Mouse (Mus musculus): ENCODE results near the gene Pi4ka. TPM values are rescaled to one million over a fixed set of nuclear protein-coding genes. Genes with fewer than 3 reads are reported as not detected.
A peak's percentile ranks its signal among the peaks of the same experiment; 100 is the strongest.

Pi4ka gene
- polyA plus RNA-seq, 1 experiment from 2014 or later, result 56.1 TPM

- H3K27me3 ChIP-seq, result no peaks in the 10 kb centered on the region
- ATAC-seq (ENCODE audit: low read depth), result no peak
- WGBS, result 91% methylated on average over 2 of the region's 2 CpGs
Measured at GRCm38 (mm10) chr16:17291016-17291415, 115.1 kb downstream of the Pi4ka start.

GRCm38 (mm10) chr16:17287103-17287502 lies 119.0 kb downstream of the Pi4ka start:
- Histone ChIP-seq H3K27ac (replicated peaks) (no peak overlapping the region), H3K4me2 (no peak overlapping the region), H3K4me1 (replicated peaks) (no peaks in the 10 kb centered on the region), H3K4me3 (no peak overlapping the region), H3K9me3 (no peaks in the 10 kb centered on the region), H3K9ac (no peak overlapping the region), H3K36me3 (peaks cover 92% of the 10 kb centered on the region), H3K27me3 (no peaks in the 10 kb centered on the region)
- no peak for ATAC-seq (ENCODE audit: low read depth)
- 85% methylated on average over 2 of the region's 2 CpGs for WGBS

More at GRCm38 (mm10) chr16:17291016-17291415, 115.1 kb downstream of the Pi4ka start:
- Histone ChIP-seq H3K4me1 (replicated peaks) (no peaks in the 10 kb centered on the region), H3K9me3 (no peaks in the 10 kb centered on the region), H3K27ac (replicated peaks) (no peak overlapping the region), H3K36me3 (peaks cover 85% of the 10 kb centered on the region), H3K9ac (no peak overlapping the region), H3K4me3 (no peak overlapping the region), H3K4me2 (no peak overlapping the region)

DNA sequence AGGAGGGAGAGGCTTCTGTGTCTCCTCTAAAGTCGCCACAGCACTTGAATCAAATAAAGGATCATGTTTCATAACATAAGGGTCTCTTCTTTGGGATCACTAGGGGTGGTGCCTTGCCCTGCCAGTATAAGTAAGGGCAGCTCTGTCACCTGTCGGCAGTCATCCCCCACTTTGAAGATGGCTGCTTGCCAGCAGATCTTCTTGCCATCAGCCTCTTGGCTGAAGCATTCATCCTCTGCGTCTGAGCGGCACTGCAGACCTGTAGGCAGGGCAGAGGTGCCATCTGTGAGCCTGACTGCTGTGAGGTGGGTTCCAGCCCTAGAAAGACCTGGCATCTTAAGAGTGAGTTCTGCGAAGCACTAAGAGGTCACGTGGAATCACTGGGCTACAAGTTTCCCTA lies 123.0 kb downstream of the Pi4ka start:
- no peak overlapping the region for H3K4me3 ChIP-seq
- no peak overlapping the region for H3K4me2 ChIP-seq
- ATAC-seq (ENCODE audit: low read depth), result no peak
- peaks cover 96% of the 10 kb centered on the region for H3K36me3 ChIP-seq
- H3K27ac ChIP-seq (replicated peaks), result no peak overlapping the region
- WGBS, result 90% methylated on average over 6 of the region's 6 CpGs
- H3K27me3 ChIP-seq, result peaks cover 24% of the 10 kb centered on the region
- peaks cover 2% of the 10 kb centered on the region for H3K4me1 ChIP-seq (replicated peaks)
- no peak overlapping the region for H3K9ac ChIP-seq
- no peaks in the 10 kb centered on the region for H3K9me3 ChIP-seq

- no peak for ATAC-seq (ENCODE audit: low read depth)
- H3K27me3 ChIP-seq, result peaks cover 40% of the 10 kb centered on the region
- H3K9me3 ChIP-seq, result no peaks in the 10 kb centered on the region
- H3K4me2 ChIP-seq, result no peak overlapping the region
- peaks cover 69% of the 10 kb centered on the region for H3K36me3 ChIP-seq
- WGBS, result 87% methylated on average over 11 of the region's 11 CpGs
- no peak overlapping the region for H3K9ac ChIP-seq
- H3K27ac ChIP-seq (replicated peaks), result no peak overlapping the region
- no peak overlapping the region for H3K4me3 ChIP-seq
- H3K4me1 ChIP-seq (replicated peaks), result peaks cover 22% of the 10 kb centered on the region
Measured at GRCm38 (mm10) chr16:17280471-17280870, 125.6 kb downstream of the Pi4ka start.

GRCm38 (mm10) chr16:17277342-17278211 lies 128.5 kb downstream of the Pi4ka start:
- peak overlapping the region; percentile 73 for H3K9ac ChIP-seq
- ATAC-seq (ENCODE audit: low read depth), result peak; percentile 48
- no peaks in the 10 kb centered on the region for H3K9me3 ChIP-seq
- peak overlapping the region; percentile 85 for H3K4me2 ChIP-seq
- no peak overlapping the region for H3K27ac ChIP-seq (replicated peaks)
- H3K36me3 ChIP-seq, result peaks cover 40% of the 10 kb centered on the region
- H3K4me3 ChIP-seq, result peak overlapping the region; percentile 53
- peaks cover 40% of the 10 kb centered on the region for H3K27me3 ChIP-seq
- peaks cover 22% of the 10 kb centered on the region for H3K4me1 ChIP-seq (replicated peaks)
- 2% methylated on average over 61 of the region's 61 CpGs for WGBS

- ATAC-seq (ENCODE audit: low read depth), result peak; percentile 92
- Histone ChIP-seq H3K4me2 (peak overlapping the region; percentile 85), H3K36me3 (peaks cover 29% of the 10 kb centered on the region), H3K27me3 (peaks cover 40% of the 10 kb centered on the region), H3K4me1 (replicated peaks) (peaks cover 22% of the 10 kb centered on the region), H3K9ac (peak overlapping the region; percentile 73), H3K4me3 (peak overlapping the region; percentile 53), H3K27ac (replicated peaks) (peak overlapping the region; percentile 85), H3K9me3 (no peaks in the 10 kb centered on the region)
- WGBS, result under 1% methylated on average over 62 of the region's 62 CpGs
Measured at GRCm38 (mm10) chr16:17276164-17277151, 129.7 kb downstream of the Pi4ka start.

DNA sequence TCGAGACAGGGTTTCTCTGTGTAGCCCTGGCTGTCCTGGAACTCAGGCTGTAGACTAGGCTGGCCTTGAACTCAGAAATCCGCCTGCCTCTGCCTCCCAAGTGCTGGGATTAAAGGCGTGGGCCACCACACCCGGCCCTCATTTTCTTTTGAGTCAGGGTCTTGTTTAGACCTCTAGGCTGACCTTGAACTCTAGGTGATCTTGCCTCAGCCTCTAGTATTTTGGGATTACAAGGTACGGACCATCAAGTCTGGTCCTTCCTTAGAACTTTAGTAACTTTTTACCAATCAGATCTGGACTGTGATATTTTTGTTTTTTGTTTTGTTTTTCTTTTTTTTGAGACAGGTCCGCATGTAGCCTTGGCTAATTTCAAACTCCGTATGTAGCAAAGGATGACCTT lies 130.4 kb downstream of the Pi4ka start, which contains the start of gene Tmem191c:
Gene Tmem191c, plus strand, starts transcription at position 357 of the 400 bp plus-strand sequence.
- ATAC-seq (ENCODE audit: low read depth), result no peak
- peaks cover 25% of the 10 kb centered on the region for H3K36me3 ChIP-seq

GRCm38 (mm10) chr16:17271856-17272255 lies 134.3 kb downstream of the Pi4ka start:
- Histone ChIP-seq H3K9me3 (peaks cover 8% of the 10 kb centered on the region), H3K36me3 (0 out of 2 replicates have a peak, but pooled peaks cover 5% of the 10 kb centered on the region), H3K4me2 (no peak overlapping the region), H3K27ac (replicated peaks) (no peak overlapping the region), H3K9ac (no peak overlapping the region), H3K4me1 (replicated peaks) (peaks cover 6% of the 10 kb centered on the region), H3K4me3 (no peak overlapping the region), H3K27me3 (peaks cover 3% of the 10 kb centered on the region)
- 80% methylated on average over 6 of the region's 6 CpGs for WGBS
- no peak for ATAC-seq (ENCODE audit: low read depth)

More for the DNA sequence above, 130.4 kb downstream of the Pi4ka start, which contains the start of gene Tmem191c:
- 63% methylated on average over 7 of the region's 7 CpGs for WGBS
- Histone ChIP-seq H3K27ac (replicated peaks) (peak within 1 kb of the TSS; percentile 85), H3K4me1 (replicated peaks) (peaks cover 22% of the 10 kb centered on the region), H3K4me3 (peak within 1 kb of the TSS; percentile 53), H3K27me3 (peaks cover 40% of the 10 kb centered on the region), H3K4me2 (peak within 1 kb of the TSS; percentile 85), H3K9ac (peak within 1 kb of the TSS; percentile 73), H3K9me3 (peaks cover 4% of the 10 kb centered on the region)

GRCm38 (mm10) chr16:17271124-17271523 lies 135.0 kb downstream of the Pi4ka start:
- no peak overlapping the region for H3K4me3 ChIP-seq
- ATAC-seq (ENCODE audit: low read depth), result no peak
- 70% methylated on average over 4 of the region's 4 CpGs for WGBS
- no peak overlapping the region for H3K4me2 ChIP-seq
- H3K36me3 ChIP-seq, result 0 out of 2 replicates have a peak, but pooled peaks cover 5% of the 10 kb centered on the region
- no peak overlapping the region for H3K27ac ChIP-seq (replicated peaks)
- peaks cover 8% of the 10 kb centered on the region for H3K9me3 ChIP-seq
- H3K4me1 ChIP-seq (replicated peaks), result no peaks in the 10 kb centered on the region
- no peak overlapping the region for H3K9ac ChIP-seq
- no peaks in the 10 kb centered on the region; the same call in 1 of the 2 replicates for H3K27me3 ChIP-seq

GRCm38 (mm10) chr16:17269872-17270271 lies 136.2 kb downstream of the Pi4ka start:
- Histone ChIP-seq H3K4me2 (no peak overlapping the region), H3K9ac (no peak overlapping the region), H3K4me3 (no peak overlapping the region), H3K4me1 (replicated peaks) (no peaks in the 10 kb centered on the region), H3K36me3 (0 out of 2 replicates have a peak, but pooled peaks cover 5% of the 10 kb centered on the region), H3K9me3 (peaks cover 8% of the 10 kb centered on the region), H3K27ac (replicated peaks) (no peak overlapping the region), H3K27me3 (no peaks in the 10 kb centered on the region; the same call in 1 of the 2 replicates)
- 94% methylated on average over 5 of the region's 5 CpGs for WGBS
- ATAC-seq (ENCODE audit: low read depth), result no peak

DNA sequence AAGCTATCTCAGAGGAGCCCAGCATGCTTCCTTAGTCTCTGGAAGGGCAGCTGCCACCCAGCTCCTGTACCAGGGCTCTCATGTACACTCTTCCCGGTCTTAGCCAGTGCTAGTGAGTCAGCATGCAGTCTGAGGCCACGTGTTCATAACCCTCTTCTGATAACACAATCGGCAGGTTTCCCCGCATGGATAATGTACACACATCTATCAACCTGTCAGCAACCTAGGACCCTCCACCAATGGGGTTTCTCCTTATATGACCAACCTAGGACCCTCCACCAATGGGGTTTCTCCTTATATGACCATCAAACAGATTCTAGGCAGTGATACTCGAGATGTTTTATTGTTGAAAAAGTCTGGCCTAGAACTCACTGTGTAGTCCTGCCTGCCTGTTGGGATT lies 138.2 kb downstream of the Pi4ka start:
- Histone ChIP-seq H3K9me3 (peaks cover 8% of the 10 kb centered on the region), H3K27me3 (no peaks in the 10 kb centered on the region; the same call in 1 of the 2 replicates), H3K36me3 (0 out of 2 replicates have a peak, but pooled peaks cover 5% of the 10 kb centered on the region), H3K27ac (replicated peaks) (no peak overlapping the region), H3K9ac (no peak overlapping the region), H3K4me1 (replicated peaks) (no peaks in the 10 kb centered on the region), H3K4me2 (no peak overlapping the region), H3K4me3 (no peak overlapping the region)
- WGBS, result 69% methylated on average over 5 of the region's 5 CpGs
- ATAC-seq (ENCODE audit: low read depth), result no peak

All from neural tube, embryonic 13.5 days (tissue).